Mouse (Mus musculus): Measurements from ENCODE around the gene AI464131.

- TF ChIP-seq CTCF (IDR thresholded peaks at IDR 0.05; ENCODE audit: extremely low read depth, insufficient read depth, insufficient read length, insufficient replicate concordance) (no peak), POLR2A (IDR thresholded peaks at IDR 0.05; ENCODE audit: low read depth, low read length) (no peak)
These were observed 31.5 kb downstream of the AI464131 start for GRCm38 (mm10) chr4:41471384-41471689.

Data from spleen, adult 2 months (tissue).